Mouse (Mus musculus) testis, postnatal 10 days (tissue): ENCODE data around the gene Spen.
A peak's percentile ranks its signal among the peaks of the same experiment; 100 is the strongest.

Source experiments
- DNase-seq: peaks from one replicate; pipeline ENCODE4 v3.0.0; 2021; ENCODE audit warnings: low spot score

Spen gene

GRCm38 (mm10) chr4:141528938-141529337, 9.5 kb downstream of the Spen start:
- no peak for DNase-seq

DNA sequence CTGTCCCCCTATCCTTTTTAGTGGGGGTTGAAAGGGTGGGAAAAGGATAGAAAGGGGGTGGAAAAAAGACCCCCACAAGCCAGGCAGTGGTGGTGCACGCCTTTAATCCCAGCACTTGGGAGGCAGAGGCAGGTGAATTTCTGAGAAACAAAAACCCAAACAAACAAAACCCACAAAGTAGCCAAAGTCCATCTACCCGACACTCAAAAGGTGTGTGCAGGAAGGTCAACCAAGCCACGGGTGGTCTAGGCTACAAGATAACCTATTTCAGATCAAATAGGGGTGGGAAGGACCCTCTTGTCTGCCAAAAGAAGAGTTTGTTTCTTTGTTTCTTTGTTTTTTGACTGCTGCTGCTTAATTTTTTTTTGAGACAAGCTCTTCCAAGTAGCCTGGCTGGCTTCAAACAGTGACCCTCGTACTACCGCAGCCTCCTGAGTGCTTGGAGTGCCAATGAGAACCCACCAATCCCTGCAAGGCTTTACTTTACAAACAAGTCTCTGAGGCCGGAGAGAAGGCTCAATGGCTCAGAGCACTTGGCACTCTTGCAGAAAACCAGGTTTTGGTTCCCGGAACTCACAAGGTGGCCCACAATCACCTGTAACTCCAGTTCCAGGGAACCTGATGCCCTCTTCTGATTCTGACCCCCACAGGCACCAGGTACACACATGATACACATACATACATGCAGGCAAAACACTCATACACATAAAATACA, 11.3 kb downstream of the Spen start:
- DNase-seq = no peak

DNA sequence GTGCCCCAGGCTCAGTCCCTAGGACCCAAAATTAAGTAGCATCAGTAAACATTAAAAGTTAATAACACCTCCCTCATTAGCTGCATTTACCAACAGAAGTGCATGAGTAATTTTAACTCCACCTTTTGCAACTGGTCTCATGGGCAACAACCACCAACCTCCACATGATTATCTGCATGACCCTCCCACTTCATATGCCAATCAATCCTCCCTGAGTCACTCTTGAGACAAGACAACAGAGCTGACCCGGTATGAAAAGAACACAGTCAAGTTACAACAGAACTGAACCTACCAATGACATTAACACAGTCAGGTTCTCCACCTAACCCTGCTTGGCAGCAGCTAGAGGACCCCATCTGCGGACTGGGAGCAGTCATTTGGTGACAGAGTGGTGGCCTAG, 12.5 kb downstream of the Spen start:
- DNase-seq = no peak

DNA sequence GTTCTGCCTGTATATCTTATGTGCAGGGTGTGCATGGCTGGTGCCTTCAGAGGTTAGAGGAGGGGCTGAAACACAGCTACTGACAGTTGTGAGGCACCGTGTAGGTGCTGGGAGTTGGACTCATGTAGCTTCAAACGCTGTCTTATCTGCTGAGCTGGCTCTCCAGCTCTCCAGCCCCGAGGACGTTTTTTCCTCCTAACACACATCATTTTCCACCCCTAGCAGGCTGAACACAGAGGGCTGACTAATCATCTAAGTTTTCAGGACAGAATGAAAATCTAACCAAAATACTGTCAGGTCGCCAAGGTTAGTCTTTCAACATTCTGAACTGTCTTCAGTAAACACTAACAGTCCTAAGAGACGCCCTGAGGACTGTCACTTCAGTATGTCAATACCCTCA, 13.7 kb downstream of the Spen start:
- no peak for DNase-seq

DNA sequence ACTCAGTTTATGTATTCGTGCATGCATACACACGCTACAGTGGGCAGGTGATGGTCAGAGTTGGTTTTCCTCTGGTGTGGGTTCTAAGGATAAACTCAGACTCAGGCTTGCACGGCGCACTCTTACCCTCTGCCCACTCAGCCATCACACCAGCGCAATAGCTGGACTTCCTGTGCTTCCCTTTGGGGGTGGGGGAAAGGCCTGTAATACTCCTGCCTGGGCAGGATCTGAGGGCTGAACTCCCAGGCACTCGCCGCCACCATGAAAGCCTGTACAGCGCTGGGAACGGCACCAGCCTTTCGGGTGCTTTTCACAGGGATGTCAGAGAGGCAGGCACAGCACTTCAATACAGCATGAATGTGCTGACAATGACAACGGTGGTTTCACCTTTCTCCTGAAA, 15.3 kb downstream of the Spen start:
- DNase-seq = no peak

DNA sequence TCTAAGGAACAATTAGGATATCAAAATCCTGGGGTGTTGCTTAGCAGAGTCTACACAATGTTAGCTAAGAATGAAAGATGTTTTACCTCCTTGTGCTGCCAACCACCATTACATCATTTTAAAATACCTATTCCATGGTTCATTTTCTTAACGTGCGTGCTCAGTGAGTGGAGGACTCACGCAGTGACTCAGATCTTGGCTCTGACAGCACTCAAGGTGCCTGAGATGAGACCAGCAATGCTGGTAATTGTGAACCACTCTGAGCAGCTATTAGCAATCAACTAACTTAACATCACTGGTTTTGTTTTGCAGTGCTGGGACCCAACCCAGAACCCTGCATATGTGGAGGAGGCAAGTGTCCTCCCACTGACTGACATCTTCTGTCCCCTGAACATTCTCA, 20.0 kb downstream of the Spen start:
- no peak for DNase-seq

DNA sequence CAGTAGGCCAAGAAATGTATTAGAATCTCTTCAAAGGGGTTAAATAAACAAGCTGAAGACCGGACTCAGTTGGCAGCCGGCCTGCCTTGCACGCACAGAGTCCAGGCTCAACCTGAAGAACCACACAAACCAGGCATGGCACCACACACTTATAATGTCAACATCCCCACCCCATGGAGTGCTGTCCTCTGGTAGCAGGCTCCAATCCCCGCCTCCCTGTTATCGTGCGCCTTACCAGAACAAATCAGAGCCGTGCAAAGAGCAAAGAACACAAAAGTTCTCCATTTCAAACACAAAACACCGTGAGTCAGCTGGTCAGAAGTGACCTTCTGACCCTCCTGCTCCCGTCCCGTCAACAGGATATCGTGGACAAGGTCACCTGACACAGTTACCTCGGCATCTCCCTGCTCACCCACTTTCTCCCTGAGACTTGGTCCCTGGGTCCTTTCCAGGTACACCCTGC, 24.2 kb downstream of the Spen start:
- no peak for DNase-seq

DNA sequence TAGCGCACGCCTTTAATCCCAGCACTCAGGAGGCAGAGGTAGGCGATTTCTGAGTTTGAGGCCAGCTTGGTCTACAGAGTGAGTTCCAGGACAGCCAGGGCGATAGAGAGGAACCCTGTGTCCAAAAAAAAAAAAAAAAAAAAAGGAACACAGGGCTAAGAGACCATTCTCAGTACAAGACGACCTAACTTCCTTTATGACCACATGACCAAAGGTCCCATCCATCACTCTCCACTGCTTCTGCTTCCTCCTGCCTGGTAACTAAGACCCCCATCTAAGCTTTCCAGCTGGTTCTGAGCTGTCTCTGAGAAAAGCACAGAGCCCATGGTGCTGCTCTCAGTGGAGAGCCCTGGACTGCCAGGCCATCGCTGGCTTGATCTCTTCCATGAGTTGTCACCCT, 26.3 kb downstream of the Spen start:
- DNase-seq = no peak

DNA sequence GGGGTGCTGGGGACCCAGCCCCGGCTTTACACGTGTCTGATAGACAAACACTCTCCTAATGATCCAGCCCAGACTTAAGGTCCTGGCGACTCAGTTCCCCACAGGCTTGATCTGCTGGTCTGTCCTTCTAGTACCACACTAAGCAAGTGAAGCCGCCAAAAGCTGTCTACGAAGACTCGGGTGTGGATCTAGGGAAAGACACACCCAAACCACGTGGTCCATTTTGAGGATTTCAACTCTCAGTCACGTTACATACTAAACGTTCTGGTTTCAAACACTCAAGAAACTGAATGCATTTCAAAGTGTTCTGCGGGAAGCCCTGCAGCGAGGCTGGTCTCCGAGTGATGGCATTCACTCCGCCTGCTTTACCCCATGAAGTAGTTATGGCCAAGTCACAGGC, 27.9 kb downstream of the Spen start:
- no peak for DNase-seq

DNA sequence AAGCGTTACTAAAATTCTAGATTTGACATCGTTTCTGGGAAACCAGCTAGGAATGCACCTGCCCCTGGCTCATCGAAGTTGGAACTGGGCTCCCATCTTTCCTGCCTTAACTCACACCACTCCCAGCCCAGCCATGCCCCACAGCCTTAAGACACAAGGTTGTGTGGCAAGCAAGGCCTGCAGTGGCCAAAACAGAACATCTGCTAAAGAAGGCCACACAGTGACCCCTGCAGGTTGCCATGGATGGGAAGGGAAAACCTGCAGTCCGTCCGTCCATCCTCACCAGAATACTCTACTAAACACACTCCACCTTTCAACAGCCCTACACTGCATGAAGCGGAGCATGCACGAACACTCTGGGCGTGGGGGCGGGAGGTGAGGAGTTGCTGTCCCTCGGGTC, 31.5 kb downstream of the Spen start:
- peak; percentile 76 for DNase-seq

- peak; percentile 85 for DNase-seq
These were observed 32.0 kb downstream of the Spen start for GRCm38 (mm10) chr4:141506352-141506751.

GRCm38 (mm10) chr4:141505810-141506209, 32.6 kb downstream of the Spen start:
- DNase-seq = no peak

DNA sequence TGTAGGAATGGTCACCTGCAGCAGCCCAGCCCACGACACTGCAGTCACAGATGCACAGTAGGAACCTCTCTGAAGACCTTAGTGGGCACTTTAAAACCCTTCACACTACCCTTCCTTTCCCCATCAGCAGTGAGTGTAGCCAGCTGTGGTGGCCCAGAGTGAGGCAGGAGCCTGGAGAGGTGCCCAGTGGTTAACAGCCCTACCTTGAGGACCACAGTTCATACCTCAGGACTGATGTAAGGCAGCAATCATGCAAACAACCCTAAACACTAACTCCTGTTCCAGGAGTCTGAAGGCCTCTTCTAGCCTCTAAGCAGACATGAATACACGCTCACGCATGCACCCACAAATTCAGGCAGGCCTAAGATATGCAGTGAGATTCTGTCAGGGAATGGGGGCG, 33.9 kb downstream of the Spen start:
- DNase-seq = no peak

- DNase-seq = no peak
These were observed 35.7 kb downstream of the Spen start for GRCm38 (mm10) chr4:141502723-141503122.

GRCm38 (mm10) chr4:141501058-141501457, 37.3 kb downstream of the Spen start:
- no peak for DNase-seq

DNA sequence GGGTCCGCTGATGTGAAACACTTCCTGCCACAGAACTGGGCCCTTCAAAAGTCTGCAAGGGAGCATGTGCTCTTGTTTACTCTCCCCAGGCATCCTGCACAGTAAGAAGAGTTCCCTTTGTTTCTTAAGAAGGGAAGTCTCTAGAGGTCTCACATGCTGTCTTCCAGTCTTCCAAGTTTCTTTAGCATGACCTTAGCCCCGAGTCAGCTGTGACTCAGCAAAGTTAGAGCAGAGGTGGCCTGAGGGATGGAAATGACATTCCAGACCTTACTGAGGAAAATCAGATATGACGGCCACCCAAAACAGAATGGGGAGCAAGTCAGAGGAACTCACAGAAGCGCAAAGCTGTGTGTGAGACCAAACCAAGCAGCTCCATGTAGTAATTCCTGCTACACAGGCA, 37.8 kb downstream of the Spen start:
- DNase-seq = no peak

GRCm38 (mm10) chr4:141488670-141489069, 49.7 kb downstream of the Spen start:
- no peak for DNase-seq

DNA sequence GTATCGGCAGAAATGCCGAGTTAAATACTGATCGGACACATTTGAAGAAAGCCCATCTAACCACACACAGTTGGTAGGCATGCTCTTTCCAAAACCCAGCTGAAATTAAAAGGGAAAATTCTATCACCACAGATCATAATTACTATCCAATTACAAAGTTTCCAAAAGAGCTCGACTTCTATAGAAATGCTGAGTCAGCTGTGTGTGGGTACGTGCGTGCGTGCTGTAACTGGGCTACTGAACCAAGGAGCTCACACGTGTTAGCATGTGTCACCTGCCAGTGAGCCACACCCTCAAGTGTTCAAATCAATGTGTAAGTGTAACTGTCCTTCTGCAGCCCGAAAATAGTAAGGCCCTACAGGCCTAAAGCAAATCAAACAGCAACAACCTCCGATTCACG, 50.8 kb downstream of the Spen start:
- no peak for DNase-seq

- no peak for DNase-seq
These were observed 54.3 kb downstream of the Spen start for GRCm38 (mm10) chr4:141484071-141484470.

DNA sequence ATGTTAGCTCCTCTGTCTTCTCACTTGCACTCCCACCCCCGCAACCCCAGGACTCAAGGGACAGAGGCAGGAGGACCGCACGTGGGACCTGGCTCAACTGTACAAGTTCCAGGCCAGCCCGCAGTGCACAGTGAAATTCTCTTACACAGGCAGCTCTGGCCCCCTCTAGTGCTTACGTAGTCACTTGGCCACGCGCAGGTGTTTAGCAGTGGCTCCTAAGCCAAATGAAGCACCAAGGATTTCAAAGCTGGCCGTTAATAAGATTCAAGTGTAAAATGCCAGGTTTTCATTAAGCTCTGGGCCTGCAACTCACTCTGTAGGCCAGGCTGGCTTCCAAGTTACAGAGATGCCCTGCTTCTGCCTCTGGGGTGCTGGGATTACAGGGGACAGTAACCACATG, 59.0 kb downstream of the Spen start:
- no peak for DNase-seq

DNA sequence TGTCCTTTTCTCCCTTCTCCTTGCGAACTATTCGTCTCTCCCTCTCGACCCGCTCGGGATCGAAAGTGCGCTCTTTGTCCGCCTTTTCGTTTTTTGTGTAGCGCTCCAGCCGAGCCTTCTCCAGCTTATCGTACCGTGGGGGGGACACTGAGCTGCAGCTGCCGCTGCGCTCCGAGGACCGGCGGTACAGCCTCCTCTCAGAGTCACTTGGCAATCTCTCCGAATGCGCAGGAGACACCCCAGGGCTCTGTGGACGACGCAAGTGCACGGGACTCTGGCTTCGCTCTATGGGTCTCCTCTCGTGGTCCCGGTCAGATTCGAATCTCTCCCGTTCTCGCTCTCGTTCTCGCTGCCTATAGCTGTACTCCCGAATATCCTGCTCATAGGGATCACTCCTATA, 59.6 kb downstream of the Spen start:
- no peak for DNase-seq

DNA sequence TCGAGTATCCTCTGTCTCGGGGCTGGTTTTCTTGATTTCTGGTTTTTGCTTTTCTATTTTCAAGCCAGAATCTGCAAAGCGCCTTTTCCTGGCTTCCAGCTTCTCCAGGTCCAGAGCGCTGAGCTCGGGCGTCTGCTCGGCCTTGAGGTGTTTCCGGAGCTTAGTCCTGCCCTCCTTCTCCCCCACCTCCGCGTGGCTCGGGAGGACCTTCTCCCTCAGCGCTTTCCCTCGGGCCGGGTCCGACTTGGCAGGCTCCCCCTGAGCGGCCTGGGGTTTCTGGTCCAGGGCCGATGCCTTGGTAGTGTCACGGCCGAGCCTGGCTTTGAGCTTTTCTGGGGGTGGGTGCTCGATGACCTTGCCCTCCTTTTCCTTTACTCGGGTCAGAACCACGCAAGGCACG, 60.2 kb downstream of the Spen start:
- peak; percentile 67 for DNase-seq

DNA sequence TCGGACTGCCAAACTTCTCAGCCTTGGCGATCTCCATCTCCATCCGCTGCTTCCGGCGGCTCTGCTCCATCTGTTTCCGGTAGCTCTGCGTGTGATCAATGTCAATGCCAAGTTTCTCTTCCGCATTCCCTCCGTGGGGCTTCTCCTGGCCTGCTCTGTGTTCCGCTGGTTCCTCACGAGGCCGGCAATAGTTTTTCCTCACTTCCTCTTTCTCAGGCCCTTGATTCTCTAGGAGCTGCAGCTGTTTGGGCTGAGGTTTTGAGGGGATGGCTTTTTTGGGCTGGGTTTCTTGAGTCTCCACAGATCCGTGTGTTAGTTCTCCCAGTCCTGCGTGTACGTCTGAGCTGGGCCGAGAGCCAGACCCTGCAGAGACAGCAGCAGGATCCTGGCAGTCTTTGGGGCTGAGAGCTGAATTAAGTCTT, 60.7 kb downstream of the Spen start:
- DNase-seq = peak; percentile 62

- DNase-seq = no peak
These were observed 64.0 kb downstream of the Spen start for GRCm38 (mm10) chr4:141474431-141474830.
